Mouse (Mus musculus) NIH3T3 (cell line): ENCODE measurements around the gene Tceal7.

Experiments
- DNase-seq: peaks from one replicate; pipeline ENCODE4 v3.0.0-alpha.2; 2012; ENCODE audit warnings: low read depth

The Tceal7 gene

DNA sequence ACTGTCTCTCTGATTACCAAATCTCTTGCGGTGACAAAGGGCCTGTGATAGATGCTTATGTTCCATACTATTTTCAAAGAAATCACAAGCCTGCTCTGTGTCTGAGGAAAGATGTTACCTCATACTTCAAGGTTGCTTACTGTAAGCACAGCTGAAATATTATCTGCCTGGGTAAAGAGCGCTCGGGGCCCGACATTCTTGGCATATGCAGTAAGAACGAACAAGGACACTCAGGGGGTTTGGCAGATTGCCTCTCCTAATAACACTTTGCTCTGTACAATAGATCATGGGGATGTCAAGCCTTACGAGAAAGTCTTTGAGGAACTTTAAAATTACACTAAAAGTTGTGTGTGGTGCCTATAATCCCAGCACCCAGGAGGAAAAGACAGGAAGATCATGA, 34.2 kb downstream of the Tceal7 start:
- peak; percentile 31 for DNase-seq

DNA sequence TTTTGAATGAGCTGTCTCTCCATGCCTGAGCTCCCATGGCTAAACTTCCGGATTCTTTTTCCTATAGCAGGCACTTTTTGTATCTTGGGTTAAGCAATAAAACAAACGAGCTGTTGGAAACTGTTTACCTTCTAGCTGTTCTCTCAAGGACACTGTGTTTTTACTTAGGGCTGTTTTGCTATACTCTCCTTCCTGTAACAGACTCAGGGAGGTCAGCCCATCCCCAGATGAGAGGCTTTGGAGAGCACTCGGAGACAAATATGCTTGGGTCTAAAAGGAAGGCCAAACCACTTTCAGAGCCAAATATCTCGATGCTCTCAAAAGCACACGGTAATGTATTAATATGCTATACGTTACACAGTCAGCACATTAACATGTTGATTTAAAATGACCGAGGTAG, 35.1 kb downstream of the Tceal7 start:
- no peak for DNase-seq

DNA sequence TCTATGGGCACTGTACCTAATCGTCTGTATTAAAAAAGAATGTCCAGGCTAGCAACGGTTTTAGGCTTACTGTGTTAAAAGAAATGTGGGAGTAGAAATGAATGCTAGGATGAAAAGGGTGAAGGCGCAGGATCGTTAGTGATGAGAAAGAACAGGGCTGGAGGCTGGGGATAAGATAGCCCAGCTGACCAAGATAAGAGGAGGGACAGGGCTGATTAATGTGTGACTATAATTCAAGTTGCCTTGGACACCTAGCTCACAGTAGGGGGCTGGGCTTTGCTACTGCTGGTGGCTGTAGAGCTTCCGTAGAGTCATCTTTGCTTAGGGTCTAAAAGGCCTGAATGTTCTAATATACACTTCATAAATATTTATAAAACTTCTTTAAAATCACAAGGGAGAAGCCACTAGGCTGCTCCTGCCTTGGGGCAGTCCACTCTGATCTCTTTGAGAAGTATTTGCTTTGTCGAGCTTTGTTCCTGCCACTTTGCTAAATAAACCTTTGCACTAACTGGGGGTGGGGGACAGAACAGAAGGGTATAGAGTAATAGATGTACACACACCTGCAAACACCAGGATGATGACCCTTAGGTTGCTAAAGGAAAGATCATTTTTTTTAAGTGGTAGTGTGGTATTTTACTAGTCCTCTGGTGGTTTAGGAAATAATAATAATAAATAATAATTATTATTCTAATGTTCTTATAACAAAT, 37.6 kb downstream of the Tceal7 start:
- no peak for DNase-seq

- peak; percentile 27 for DNase-seq
Measured at GRCm38 (mm10) chrX:136267720-136268119, 53.1 kb downstream of the Tceal7 start.

DNA sequence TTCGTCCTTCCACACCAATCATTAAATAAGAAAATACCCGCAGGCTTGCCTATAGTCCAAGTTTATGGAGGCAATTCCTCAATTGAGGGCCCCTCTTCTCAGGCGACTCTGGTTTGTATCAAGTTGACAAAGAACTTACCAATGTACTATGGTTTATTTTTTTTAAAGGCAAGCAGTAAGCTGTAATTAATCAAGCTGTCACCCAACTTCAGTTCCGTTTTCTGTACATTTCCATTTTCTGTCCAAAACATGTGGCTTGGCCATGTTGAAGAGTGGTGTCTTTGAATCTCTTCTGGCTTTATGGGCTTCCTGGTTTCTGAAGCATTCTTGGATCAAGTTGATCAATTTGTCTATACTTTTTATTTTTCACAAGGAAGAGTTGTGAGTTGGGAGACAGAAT, 53.6 kb downstream of the Tceal7 start:
- DNase-seq = no peak

GRCm38 (mm10) chrX:136269743-136270392, 55.3 kb downstream of the Tceal7 start, which contains the start of gene Bex3:
Gene Bex3 (plus strand): TSS chrX:136270253.
- peak; percentile 13 for DNase-seq

- DNase-seq = peak; percentile 57
Measured at GRCm38 (mm10) chrX:136270393-136271111, 56.0 kb downstream of the Tceal7 start.

DNA sequence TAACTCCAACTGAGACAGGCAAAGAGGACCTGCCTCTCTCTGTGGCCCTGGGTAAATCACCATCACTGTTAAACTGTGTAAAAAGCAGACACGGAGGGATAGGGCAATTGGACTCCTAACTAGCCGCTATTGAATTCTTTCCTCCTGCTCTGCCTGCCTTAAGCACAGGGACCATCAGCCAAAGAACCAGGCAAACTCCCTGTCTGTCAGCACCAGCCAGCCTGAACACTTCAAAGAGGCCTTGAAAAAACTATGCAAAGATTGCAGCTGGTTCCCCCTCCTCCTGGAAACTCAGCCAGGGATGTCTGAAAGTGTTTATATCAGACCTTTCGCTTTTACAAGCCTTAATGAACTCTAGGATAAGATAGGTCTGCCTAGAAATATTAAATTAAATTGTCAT, 60.0 kb downstream of the Tceal7 start:
- DNase-seq = no peak

GRCm38 (mm10) chrX:136275386-136275785, 60.8 kb downstream of the Tceal7 start:
- DNase-seq = no peak
